Mouse (Mus musculus) limb, embryonic 15.5 days (tissue): ENCODE results near the gene 4930507D05Rik. TPM values are rescaled to one million over a fixed set of nuclear protein-coding genes. Genes with fewer than 3 reads are reported as not detected.
"Not testable (repeated sequence)": the region's sequence is repeated elsewhere in the genome, so short reads cannot be mapped to it uniquely, and the experiment has no call there.

Experiments
- ATAC-seq: fragments of 200-750 bp; cut with Nextera tagmentation; 2 replicates; pipeline ENCODE4 v1.8.0; 2017; ENCODE audit warnings: low read depth, moderate TSS enrichment; ENCODE audit not compliant: insufficient number of reproducible peaks, low FRiP score, low TSS enrichment
- H3K27ac ChIP-seq: fragments of 300-500 bp; sonication (generic); 2 replicates; pipeline ENCODE4 v1.5.1; 2015; ENCODE audit warnings: moderate library complexity, mild to moderate bottlenecking, inconsistent platforms
- H3K27me3 ChIP-seq: fragments of 300-500 bp; sonication (generic); 2 replicates; pipeline ENCODE4 v1.6.1; 2015; ENCODE audit warnings: inconsistent platforms
- H3K36me3 ChIP-seq: fragments of 300-500 bp; sonication (generic); 2 replicates; pipeline ENCODE4 v1.6.1; 2015; ENCODE audit warnings: inconsistent platforms
- H3K4me1 ChIP-seq: fragments of 300-500 bp; sonication (generic); 2 replicates; pipeline ENCODE4 v1.6.1; 2015; ENCODE audit warnings: inconsistent platforms
- H3K4me2 ChIP-seq: fragments of 300-500 bp; sonication (generic); 2 replicates; pipeline ENCODE4 v1.6.1; 2015; ENCODE audit warnings: mild to moderate bottlenecking, inconsistent platforms
- H3K4me3 ChIP-seq: fragments of 300-500 bp; sonication (generic); 2 replicates; pipeline ENCODE4 v1.5.1; 2015; ENCODE audit warnings: mild to moderate bottlenecking, inconsistent platforms
- H3K9ac ChIP-seq: fragments of 300-500 bp; sonication (generic); 2 replicates; pipeline ENCODE4 v1.6.1; 2015; ENCODE audit warnings: inconsistent platforms
- H3K9me3 ChIP-seq: fragments of 300-500 bp; sonication (generic); 2 replicates; pipeline ENCODE4 v1.6.1; 2016; ENCODE audit warnings: inconsistent platforms
- WGBS: fragments of 180-500 bp; shearing (Covaris S2); methylation state at CpG from one replicate; pipeline ENCODE4 v1.1.7; 2015; 5-methylcytosine and 5-hydroxymethylcytosine counted together
- polyA plus RNA-seq: library from polyadenylated mRNA; unstranded; fragments of >200 nt; fragmentation: Nextera tagmentation; extraction: Ambion mirVana; gene quantifications from 2 replicates; pipeline ENCODE4 v1.2.1, GENCODE M21; 2015

Gene 4930507D05Rik
- polyA plus RNA-seq, 1 experiment from 2014 or later: 0.37 TPM

DNA sequence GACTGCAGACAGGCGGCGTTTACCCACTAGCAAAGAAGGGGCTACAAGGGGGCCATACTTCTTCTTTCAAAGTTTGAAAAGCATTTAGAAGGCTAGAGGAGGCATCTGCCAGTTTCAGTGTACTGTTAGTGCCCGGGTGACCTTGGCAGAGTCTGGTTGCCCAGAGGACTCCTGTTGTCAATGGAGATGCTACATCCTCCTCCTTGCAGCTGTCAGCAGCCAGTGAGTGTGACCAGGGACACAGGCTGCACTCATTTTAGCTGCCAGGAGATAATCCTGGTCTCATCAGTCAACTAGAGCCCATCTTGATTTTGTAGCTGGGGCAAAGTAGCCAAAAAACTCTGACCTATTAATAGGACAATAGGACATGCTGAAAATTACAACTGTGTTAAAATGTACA, 28.2 kb upstream of the 4930507D05Rik start:
- H3K27ac ChIP-seq: no peak overlapping the region
- H3K4me1 ChIP-seq: peaks cover 5% of the 10 kb centered on the region; the same call in 1 of the 2 replicates
- H3K27me3 ChIP-seq: no peaks in the 10 kb centered on the region
- no peaks in the 10 kb centered on the region for H3K9me3 ChIP-seq
- H3K4me3 ChIP-seq: no peak overlapping the region
- H3K9ac ChIP-seq: no peak overlapping the region
- H3K36me3 ChIP-seq: no peaks in the 10 kb centered on the region
- H3K4me2 ChIP-seq: no peak overlapping the region
- no peak for ATAC-seq
- 84% methylated on average over 3 of the region's 3 CpGs for WGBS

DNA sequence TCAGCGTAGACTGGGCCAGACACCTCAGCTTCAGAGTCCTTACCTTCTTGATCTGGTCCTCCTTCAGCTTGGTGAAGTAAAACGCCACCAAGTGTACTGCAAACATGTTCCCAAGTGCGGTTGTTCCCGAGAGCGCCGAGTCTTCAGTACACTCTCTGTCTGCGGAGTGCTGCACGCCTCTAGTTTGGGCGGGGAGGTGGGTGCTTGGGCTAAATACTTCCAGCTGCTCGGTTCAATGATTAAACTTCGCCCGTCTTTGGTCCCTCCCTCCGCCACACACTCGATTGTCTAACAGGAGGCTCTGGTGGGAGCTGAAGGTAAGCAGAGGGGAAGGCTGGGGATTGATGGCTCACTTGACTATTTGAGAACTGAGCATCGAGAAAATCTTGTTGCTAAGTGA, 27.0 kb upstream of the 4930507D05Rik start, which contains the start of gene Hkdc1:
Gene Hkdc1 (minus strand): TSS at position 237 of the 400 bp plus-strand sequence.
- Histone ChIP-seq H3K27ac (peak within 1 kb of the TSS; percentile 43; the same call in 1 of the 2 replicates), H3K4me3 (peak within 1 kb of the TSS; percentile 5; the same call in 1 of the 2 replicates), H3K4me2 (peak within 1 kb of the TSS; percentile 32), H3K4me1 (peaks cover 5% of the 10 kb centered on the region; the same call in 1 of the 2 replicates), H3K36me3 (no peaks in the 10 kb centered on the region), H3K9ac (no peak within 1 kb of the TSS), H3K9me3 (no peaks in the 10 kb centered on the region), H3K27me3 (no peaks in the 10 kb centered on the region)
- ATAC-seq: 0 out of 2 replicates have a peak, but pooled peaks have one; percentile 10
- 32% methylated on average over 15 of the region's 15 CpGs for WGBS

DNA sequence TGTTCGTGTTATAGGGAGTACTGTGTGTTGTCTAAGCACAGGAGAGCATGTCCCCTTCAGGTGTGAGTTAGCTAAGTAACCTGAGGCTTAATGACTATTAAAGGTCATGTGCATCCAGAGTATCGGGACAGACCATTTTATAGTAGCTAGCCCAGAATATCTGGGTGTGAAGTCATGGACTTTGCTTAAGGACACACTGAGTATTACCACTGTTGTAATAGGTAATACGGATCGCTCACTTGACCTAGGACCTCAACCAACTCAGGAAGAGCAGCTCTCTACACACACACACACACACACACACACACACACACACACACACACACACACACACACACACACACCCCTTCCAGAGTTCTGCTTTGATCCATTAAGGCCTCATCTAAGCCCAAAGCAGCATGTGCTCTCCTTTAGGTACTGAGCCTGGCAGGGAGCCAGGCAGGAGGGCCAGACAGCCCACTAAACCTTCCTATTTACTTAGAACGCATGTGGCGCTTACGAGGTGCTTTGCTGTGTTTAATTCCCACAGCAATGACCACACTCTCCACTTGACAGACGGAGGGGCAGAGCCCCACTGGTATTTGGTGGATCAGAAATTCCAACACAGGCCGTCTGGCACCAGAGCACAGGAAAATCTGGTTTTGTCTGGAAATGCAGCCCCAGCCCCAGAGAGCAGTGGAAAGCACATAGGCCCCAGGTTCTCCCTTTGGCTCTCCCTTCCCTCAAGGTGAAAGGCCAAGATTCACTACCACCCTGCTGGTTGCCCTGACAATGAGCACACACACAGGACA, 24.0 kb upstream of the 4930507D05Rik start:
- Histone ChIP-seq H3K4me3 (no peak overlapping the region), H3K9ac (no peak overlapping the region), H3K4me2 (no peak overlapping the region), H3K36me3 (peaks cover 27% of the 10 kb centered on the region), H3K9me3 (no peaks in the 10 kb centered on the region), H3K4me1 (peaks cover 5% of the 10 kb centered on the region; the same call in 1 of the 2 replicates), H3K27me3 (no peaks in the 10 kb centered on the region), H3K27ac (peak overlapping the region; percentile 9; the same call in 1 of the 2 replicates)
- peak; percentile 33; the same call in 1 of the 2 replicates for ATAC-seq
- WGBS: 29% methylated on average over 9 of the region's 9 CpGs

DNA sequence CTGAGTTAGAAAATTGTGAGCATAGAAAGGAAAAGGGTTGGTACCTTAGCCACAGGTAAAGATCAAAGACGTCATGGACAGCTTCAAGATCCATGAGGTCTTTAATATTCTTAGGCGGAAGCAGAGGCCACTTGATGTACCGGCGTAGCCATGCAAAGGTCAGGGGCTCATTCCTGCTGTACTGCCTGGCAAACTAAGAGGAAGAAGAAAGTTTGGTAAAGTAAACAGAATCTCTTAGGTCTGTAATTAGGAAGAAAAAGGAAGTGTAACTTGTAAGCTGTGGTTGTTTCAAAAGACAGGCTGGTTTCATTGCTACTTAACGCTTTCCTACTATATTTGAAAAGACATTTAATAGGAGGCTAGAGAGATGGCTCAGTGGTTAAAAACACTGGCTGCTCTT, 18.9 kb upstream of the 4930507D05Rik start:
- whole genome bisulfite sequencing: 93% methylated on average over 5 of the region's 5 CpGs
- H3K4me3 ChIP-seq: no peak overlapping the region
- no peaks in the 10 kb centered on the region for H3K9me3 ChIP-seq
- H3K27me3 ChIP-seq: no peaks in the 10 kb centered on the region
- H3K4me2 ChIP-seq: no peak overlapping the region
- peaks cover 3% of the 10 kb centered on the region; the same call in 1 of the 2 replicates for H3K4me1 ChIP-seq
- H3K36me3 ChIP-seq: peaks cover 77% of the 10 kb centered on the region
- H3K27ac ChIP-seq: no peak overlapping the region
- H3K9ac ChIP-seq: no peak overlapping the region
- no peak for ATAC-seq

DNA sequence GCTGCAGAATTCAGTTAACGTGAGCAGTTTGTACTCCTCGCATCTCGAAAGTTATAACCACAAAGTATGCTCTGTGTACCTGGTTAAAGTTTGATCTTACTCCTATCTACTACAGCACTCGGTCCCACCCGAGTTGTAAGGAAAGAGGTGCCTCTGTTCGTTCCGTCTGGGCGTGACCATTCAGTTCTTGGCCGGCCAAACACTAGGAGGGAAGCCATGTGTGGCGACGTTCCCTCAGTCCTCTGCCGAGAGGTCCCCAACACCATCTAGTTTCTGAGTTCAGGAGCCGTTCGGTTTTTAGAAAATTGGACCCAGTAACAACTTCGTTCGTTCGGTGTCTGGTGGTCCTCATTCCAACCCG, 971 bp downstream of the 4930507D05Rik start:
- peak overlapping the region; percentile 95 for H3K27ac ChIP-seq
- WGBS: 42% methylated on average over 18 of the region's 18 CpGs
- peak overlapping the region; percentile 71 for H3K4me2 ChIP-seq
- H3K9me3 ChIP-seq: no peaks in the 10 kb centered on the region
- no peak for ATAC-seq
- peaks cover 30% of the 10 kb centered on the region for H3K36me3 ChIP-seq
- H3K4me3 ChIP-seq: peak overlapping the region; percentile 99
- no peaks in the 10 kb centered on the region for H3K27me3 ChIP-seq
- peak overlapping the region; percentile 99; the same call in 1 of the 2 replicates for H3K9ac ChIP-seq
- peaks cover 16% of the 10 kb centered on the region for H3K4me1 ChIP-seq

DNA sequence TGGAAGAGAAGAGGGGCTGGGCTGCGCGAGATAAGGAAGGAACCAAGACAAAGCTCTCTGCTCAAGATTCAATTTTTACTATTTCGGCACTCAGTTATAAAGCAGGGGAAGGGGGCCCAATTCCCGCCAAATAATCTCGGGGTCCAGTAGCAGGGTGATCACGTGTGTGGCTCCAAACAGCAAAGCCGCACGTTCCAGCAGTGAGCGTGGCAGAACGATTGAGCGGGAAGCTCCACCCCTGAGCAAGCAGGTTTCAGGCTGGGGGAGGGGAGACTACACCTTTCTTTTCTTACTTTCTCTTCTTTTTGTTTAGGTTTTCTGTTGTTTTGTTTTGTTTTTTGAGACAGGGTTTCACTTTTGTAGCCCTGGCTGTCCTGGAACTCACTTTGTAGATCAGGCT, 2.7 kb downstream of the 4930507D05Rik start:
- ATAC-seq, H3K9ac ChIP-seq, H3K4me2 ChIP-seq, H3K4me3 ChIP-seq, H3K27ac ChIP-seq, H3K27me3 ChIP-seq, H3K9me3 ChIP-seq: not testable (repeated sequence)
- Histone ChIP-seq H3K4me1 (peaks cover 16% of the 10 kb centered on the region), H3K36me3 (peaks cover 29% of the 10 kb centered on the region)
- 63% methylated on average over 11 of the region's 11 CpGs for WGBS

DNA sequence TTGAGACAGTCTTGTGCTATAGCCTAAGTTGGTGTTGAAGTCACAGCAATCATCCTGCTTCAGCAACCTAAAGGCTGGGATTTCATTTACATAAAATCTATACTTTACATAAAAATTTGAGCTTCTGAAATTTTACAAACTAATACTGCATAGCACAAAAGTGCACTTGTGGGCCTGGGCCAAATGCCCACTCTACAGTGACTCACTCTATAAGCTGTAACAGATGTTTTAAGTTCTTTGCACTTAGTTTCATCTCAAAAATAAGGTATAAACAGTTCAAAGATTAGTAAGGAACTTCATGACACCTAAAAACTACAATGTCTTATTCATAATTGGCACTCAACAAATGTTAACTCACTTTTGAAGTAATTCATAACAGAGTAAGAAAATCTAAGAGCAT, 12.0 kb downstream of the 4930507D05Rik start:
- Histone ChIP-seq H3K27me3 (no peaks in the 10 kb centered on the region), H3K9ac (no peak overlapping the region), H3K4me3 (no peak overlapping the region), H3K27ac (no peak overlapping the region), H3K36me3 (peaks cover 68% of the 10 kb centered on the region), H3K4me2 (no peak overlapping the region), H3K4me1 (no peaks in the 10 kb centered on the region), H3K9me3 (no peaks in the 10 kb centered on the region)
- no peak for ATAC-seq

DNA sequence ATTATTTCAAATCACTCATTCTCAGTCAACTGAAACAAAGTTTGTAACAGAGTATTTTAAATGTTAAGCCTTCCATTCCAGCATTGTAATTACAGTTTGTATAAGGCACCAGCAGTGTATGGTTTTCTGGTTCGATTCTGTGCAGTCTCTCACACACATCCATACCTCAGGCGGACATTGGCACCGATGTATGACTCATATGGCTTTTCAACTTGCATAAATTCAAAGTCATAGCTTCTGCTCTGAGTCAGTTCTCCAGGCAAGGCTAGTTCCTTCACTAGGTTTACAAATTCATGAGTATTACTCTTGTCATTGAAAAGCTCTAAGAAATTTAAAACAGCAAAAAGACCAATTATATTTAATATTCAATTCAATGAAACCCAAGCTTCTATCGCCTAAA, 20.4 kb downstream of the 4930507D05Rik start:
- no peaks in the 10 kb centered on the region for H3K4me1 ChIP-seq
- no peaks in the 10 kb centered on the region for H3K9me3 ChIP-seq
- WGBS: 87% methylated on average over 4 of the region's 4 CpGs
- no peak overlapping the region for H3K4me3 ChIP-seq
- no peaks in the 10 kb centered on the region for H3K27me3 ChIP-seq
- no peak for ATAC-seq
- no peak overlapping the region for H3K4me2 ChIP-seq
- H3K36me3 ChIP-seq: peaks cover 12% of the 10 kb centered on the region
- no peak overlapping the region for H3K9ac ChIP-seq
- no peak overlapping the region for H3K27ac ChIP-seq

DNA sequence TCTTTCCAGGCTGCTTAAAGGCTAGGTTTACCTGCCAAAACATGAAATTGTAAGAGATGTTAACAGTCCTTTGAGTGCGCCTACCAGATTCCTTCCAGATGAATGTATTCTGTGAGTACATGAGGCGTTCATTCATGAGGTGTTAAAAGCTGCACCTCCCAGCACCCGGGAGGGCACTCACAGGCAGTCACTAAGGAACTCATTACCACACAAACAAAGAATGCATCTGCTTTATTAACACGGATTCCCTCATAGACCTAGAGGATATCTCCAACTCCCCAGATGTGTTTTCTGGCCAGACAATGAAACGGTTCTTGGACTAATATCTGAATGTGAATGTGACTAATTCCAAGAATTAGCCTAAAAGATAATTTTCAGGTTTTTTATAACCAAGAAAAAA, 21.8 kb downstream of the 4930507D05Rik start:
- H3K27me3 ChIP-seq: no peaks in the 10 kb centered on the region
- no peaks in the 10 kb centered on the region for H3K9me3 ChIP-seq
- no peak overlapping the region for H3K4me2 ChIP-seq
- H3K36me3 ChIP-seq: peaks cover 13% of the 10 kb centered on the region
- no peak overlapping the region for H3K27ac ChIP-seq
- ATAC-seq: no peak
- no peak overlapping the region for H3K9ac ChIP-seq
- H3K4me3 ChIP-seq: no peak overlapping the region
- no peaks in the 10 kb centered on the region for H3K4me1 ChIP-seq
- 47% methylated on average over 5 of the region's 5 CpGs for WGBS

DNA sequence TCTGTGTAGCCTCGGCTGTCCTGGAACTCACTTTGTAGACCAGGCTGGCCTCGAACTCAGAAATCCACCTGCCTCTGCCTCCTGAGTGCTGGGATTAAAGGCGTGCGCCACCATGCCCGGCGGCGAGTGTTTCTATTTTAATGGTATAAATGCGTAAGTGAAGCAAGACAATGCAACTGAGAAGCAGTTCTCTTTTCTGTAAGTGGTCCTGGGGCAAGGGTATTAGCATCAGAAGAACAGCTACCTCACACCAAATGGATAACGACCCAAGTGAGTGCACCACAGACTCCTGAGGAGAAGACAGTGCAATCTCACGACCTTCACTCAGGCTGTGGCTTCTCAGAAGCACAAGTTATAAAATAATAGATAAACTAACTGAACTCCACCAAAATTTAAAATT, 25.7 kb downstream of the 4930507D05Rik start:
- Histone ChIP-seq H3K27me3 (no peaks in the 10 kb centered on the region), H3K4me1 (no peaks in the 10 kb centered on the region), H3K27ac (no peak overlapping the region), H3K36me3 (peaks cover 9% of the 10 kb centered on the region; the same call in 1 of the 2 replicates), H3K9me3 (no peaks in the 10 kb centered on the region), H3K4me2 (no peak overlapping the region), H3K4me3 (no peak overlapping the region), H3K9ac (no peak overlapping the region)
- WGBS: 91% methylated on average over 10 of the region's 10 CpGs
- no peak for ATAC-seq

DNA sequence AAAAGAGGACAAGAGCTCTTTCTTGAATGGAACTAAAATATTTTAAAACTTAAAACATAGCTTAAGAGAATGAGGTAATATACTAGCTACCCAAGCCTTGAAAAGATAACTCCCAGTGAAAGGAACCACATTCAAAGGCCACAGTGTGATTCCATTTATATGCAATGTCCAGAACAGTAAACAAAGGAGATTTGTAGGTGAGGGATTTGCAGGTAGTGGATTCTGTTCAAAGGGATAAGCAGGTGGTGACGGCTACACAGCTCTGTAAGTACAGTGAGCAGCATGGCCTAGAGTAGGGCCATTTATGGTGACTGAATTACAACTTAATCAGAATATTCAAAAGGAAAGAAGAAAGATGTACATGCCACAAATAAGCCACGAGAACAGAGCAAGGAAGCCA, 27.7 kb downstream of the 4930507D05Rik start:
- no peaks in the 10 kb centered on the region for H3K4me1 ChIP-seq
- WGBS: 85% methylated on average over 2 of the region's 2 CpGs
- H3K4me3 ChIP-seq: no peak overlapping the region
- H3K36me3 ChIP-seq: peaks cover 9% of the 10 kb centered on the region; the same call in 1 of the 2 replicates
- H3K27me3 ChIP-seq: no peaks in the 10 kb centered on the region
- H3K4me2 ChIP-seq: no peak overlapping the region
- no peak overlapping the region for H3K9ac ChIP-seq
- H3K9me3 ChIP-seq: no peaks in the 10 kb centered on the region
- ATAC-seq: no peak
- H3K27ac ChIP-seq: no peak overlapping the region

DNA sequence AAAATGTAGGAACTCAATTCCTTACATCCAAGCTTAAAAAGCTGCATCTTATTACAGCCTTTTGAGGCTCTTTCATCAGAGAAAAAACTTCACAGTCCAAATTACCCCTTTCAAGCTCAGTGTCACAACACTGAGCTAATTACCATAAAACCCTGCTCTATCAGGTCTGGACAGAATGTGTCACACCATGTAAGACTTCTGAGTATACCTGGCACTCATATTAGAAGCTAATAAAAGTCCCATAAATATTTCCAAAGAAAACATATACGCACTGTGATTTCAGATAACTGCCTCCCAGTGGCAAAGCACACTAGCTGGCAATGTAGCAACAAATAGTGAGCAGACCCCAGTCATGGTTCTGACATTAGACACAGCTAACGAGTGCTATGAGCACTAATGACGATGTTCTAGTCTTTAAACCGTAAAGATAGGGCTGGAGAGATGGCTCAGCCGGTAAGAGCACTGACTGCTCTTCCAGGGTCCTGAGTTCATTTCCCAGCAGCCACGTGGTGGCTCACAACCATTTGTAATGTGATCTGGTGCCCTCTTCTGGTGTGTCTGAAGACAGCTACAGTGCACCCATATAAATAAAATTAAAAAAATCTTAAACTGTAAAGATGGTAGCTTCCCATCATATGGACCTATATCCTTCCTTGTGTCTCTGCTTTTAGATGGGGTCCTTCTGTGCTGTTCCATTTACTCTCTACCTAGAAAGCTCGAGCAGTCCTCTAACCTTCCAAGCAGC, 32.0 kb downstream of the 4930507D05Rik start:
- H3K4me2 ChIP-seq: no peak overlapping the region
- WGBS: 46% methylated on average over 7 of the region's 7 CpGs
- H3K4me1 ChIP-seq: no peaks in the 10 kb centered on the region; the same call in 1 of the 2 replicates
- no peak overlapping the region for H3K9ac ChIP-seq
- ATAC-seq: no peak
- no peaks in the 10 kb centered on the region for H3K36me3 ChIP-seq
- no peaks in the 10 kb centered on the region for H3K27me3 ChIP-seq
- H3K27ac ChIP-seq: no peak overlapping the region
- H3K4me3 ChIP-seq: no peak overlapping the region
- H3K9me3 ChIP-seq: no peaks in the 10 kb centered on the region
